Comparison of ENCODE assay signal across 31 mouse cellular contexts in the genomic region with DNA sequence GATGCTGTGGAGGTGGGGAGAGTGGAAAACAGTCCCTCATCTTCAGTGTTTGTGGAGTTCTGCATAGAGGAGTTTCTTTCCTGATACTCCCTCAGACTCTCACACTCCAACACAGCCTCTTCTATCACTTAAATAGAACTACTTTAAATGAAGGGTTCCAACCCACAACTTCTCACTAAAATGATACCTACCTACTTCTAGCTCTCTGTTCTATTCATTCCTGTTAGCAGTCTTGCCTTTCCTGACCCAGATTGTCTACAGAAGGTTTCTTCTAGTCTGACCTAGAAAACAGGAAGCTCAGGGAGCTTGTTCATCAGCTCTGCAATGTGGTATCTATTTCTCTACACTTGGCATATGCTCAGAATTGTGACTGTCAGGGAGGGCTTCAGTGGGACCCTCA. TPM values are rescaled to one million over a fixed set of nuclear protein-coding genes. Genes with fewer than 3 reads are reported as not detected.
"Had no signal": no experiment of that assay in that cellular context is flagged by ENCODE, and none has a peak within 500 bp of the region (broad histone marks: within the 10 kb centered on the region; RNA-seq: fewer than 3 reads in every experiment).

No protein-coding gene starts in this region.

- H3K9me3 ChIP-seq: embryonic facial prominence, embryonic 10.5 days; embryonic facial prominence, embryonic 12.5 days; embryonic facial prominence, embryonic 13.5 days; embryonic facial prominence, embryonic 15.5 days; forebrain, embryonic 10.5 days; forebrain, embryonic 12.5 days; forebrain, embryonic 13.5 days; forebrain, embryonic 15.5 days; heart, embryonic 10.5 days had no signal

- DNase-seq: cerebellum, adult 8-10 months; cerebellum, adult 9-10 months; cerebellum, adult 9-11 months; cerebellum, postnatal 10 days; cerebellum, postnatal 14 days; cerebellum, postnatal 25 days; cerebellum, postnatal 36 days; embryo, embryonic 11 days; forebrain, postnatal 0 days; gastrocnemius, adult 2 months; gastrocnemius, postnatal 10 days; gastrocnemius, postnatal 14 days; gastrocnemius, postnatal 25 days; gastrocnemius, postnatal 36 days; heart, adult 18-20 months; heart, adult 2 months had no signal

- H3K27me3 ChIP-seq: embryonic facial prominence, embryonic 12.5 days; embryonic facial prominence, embryonic 13.5 days; embryonic facial prominence, embryonic 15.5 days; forebrain, embryonic 12.5 days; forebrain, embryonic 13.5 days; forebrain, embryonic 15.5 days had no signal

- H3K27ac ChIP-seq: embryonic facial prominence, embryonic 10.5 days; embryonic facial prominence, embryonic 12.5 days; embryonic facial prominence, embryonic 13.5 days; embryonic facial prominence, embryonic 15.5 days; forebrain, embryonic 10.5 days; forebrain, embryonic 12.5 days; forebrain, embryonic 13.5 days; forebrain, embryonic 15.5 days; gastrocnemius, adult 2 months; heart, adult 2 months; heart, embryonic 10.5 days had no signal

- H3K4me2 ChIP-seq: embryonic facial prominence, embryonic 12.5 days; embryonic facial prominence, embryonic 13.5 days; embryonic facial prominence, embryonic 15.5 days; forebrain, embryonic 12.5 days; forebrain, embryonic 13.5 days; forebrain, embryonic 15.5 days had no signal

- H3K4me3 ChIP-seq: embryonic facial prominence, embryonic 10.5 days; embryonic facial prominence, embryonic 12.5 days; embryonic facial prominence, embryonic 13.5 days; embryonic facial prominence, embryonic 15.5 days; erythroblast, embryonic 14.5 days; forebrain, embryonic 10.5 days; forebrain, embryonic 12.5 days; forebrain, embryonic 13.5 days; forebrain, embryonic 15.5 days; gastrocnemius, adult 2 months; heart, adult 2 months; heart, embryonic 10.5 days had no signal

- ATAC-seq: forebrain, embryonic 13.5 days; forebrain, embryonic 14.5 days; forebrain, embryonic 15.5 days; forebrain, embryonic 16.5 days; forebrain, postnatal 0 days had no signal

- H3K36me3 ChIP-seq: embryonic facial prominence, embryonic 10.5 days; embryonic facial prominence, embryonic 12.5 days; embryonic facial prominence, embryonic 13.5 days; embryonic facial prominence, embryonic 15.5 days; forebrain, embryonic 10.5 days; forebrain, embryonic 12.5 days; forebrain, embryonic 15.5 days; heart, embryonic 10.5 days had no signal

- H3K9ac ChIP-seq: embryonic facial prominence, embryonic 12.5 days; embryonic facial prominence, embryonic 13.5 days; embryonic facial prominence, embryonic 15.5 days; forebrain, embryonic 12.5 days; forebrain, embryonic 13.5 days; forebrain, embryonic 15.5 days; forebrain, postnatal 0 days had no signal

- H3K4me1 ChIP-seq: embryonic facial prominence, embryonic 10.5 days; embryonic facial prominence, embryonic 12.5 days; embryonic facial prominence, embryonic 13.5 days; embryonic facial prominence, embryonic 15.5 days; forebrain, embryonic 10.5 days; forebrain, embryonic 12.5 days; forebrain, embryonic 13.5 days; forebrain, embryonic 15.5 days; heart, embryonic 10.5 days had no signal

RNA-seq across cellular contexts. Expression of a gene that starts 2.0 kb away (rescaled TPM):
- polyA plus RNA-seq: embryonic facial prominence, embryonic 10.5 days; embryonic facial prominence, embryonic 11.5 days; embryonic facial prominence, embryonic 12.5 days; embryonic facial prominence, embryonic 13.5 days; embryonic facial prominence, embryonic 14.5 days; embryonic facial prominence, embryonic 15.5 days; erythroblast, embryonic 14.5 days; forebrain, embryonic 10.5 days; forebrain, embryonic 11.5 days; forebrain, embryonic 12.5 days; forebrain, embryonic 13.5 days; forebrain, embryonic 14.5 days; forebrain, embryonic 15.5 days; forebrain, embryonic 16.5 days; forebrain, postnatal 0 days; heart, embryonic 10.5 days had no signal
